Mouse (Mus musculus): ENCODE data around the gene Zfp738.
A peak's percentile ranks its signal among the peaks of the same experiment; 100 is the strongest.
"Not testable (repeated sequence)": the region's sequence is repeated elsewhere in the genome, so short reads cannot be mapped to it uniquely, and the experiment has no call there.

Zfp738 gene

DNA sequence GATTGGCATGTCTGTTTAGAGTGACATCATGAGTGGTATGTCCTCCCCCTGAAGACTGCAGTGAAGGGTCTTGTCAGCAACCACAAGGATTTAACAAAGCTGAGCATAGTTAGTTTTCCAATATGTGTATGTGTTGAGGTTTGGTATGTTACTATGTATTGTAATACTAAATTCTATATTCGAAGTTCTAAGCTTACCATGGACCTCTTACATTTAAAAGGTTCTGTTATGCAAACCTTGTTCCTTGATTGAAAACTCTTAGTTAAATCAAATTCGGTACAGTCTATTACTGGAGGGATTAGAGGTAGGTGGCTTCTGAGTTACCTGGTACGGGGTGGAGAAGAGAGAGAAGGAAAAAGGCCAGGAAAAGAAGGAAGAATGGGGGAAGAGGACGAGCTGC, at the start of gene Zfp738:
Gene Zfp738, minus strand, starts transcription at position 101 of the 400 bp plus-strand sequence.
- DNase-seq: no peak

- DNase-seq: not testable (repeated sequence)
These were observed 47.5 kb upstream of the Zfp738 start for GRCm38 (mm10) chr13:67734391-67734790.

GRCm38 (mm10) chr13:67729441-67729840, 42.6 kb upstream of the Zfp738 start:
- DNase-seq: peak; percentile 43

DNA sequence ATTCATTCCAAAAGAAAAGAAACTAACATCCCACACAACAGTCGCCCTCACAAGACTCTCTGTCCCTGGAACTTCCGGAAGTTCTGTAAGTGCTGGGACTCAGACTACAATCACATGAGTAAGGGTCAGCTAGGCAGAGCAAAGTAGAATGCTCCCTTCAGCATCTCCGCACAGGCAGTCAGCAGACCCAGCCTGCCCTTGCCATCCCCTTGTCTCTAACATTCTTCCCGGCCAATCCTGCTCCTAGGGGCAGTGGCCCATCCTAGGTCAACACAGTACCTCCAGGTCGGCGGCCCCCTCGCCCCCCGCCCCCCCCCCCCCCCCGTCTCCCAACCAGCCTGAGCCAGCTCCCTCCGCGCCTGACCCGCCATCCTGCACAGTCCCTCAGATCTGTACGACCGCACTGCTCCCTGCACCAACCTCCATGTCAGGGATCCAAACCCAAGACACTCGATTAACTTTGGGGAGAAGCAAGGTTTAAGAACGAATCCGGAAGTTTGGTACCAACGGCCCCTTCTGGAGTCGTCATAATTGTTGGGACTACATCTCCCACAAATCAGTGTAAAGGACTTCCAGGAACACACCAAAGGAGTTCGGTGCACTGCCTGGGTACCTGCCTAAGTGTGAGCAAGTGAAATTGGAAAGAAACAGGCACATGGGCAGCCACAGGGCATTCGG, 41.9 kb upstream of the Zfp738 start, which contains the start of gene Zfp65:
Gene Zfp65, minus strand, starts transcription at position 533 of the 678 bp plus-strand sequence.
- DNase-seq: peak; percentile 79

- DNase-seq: no peak
These were observed 41.2 kb upstream of the Zfp738 start for GRCm38 (mm10) chr13:67728106-67728505.

DNA sequence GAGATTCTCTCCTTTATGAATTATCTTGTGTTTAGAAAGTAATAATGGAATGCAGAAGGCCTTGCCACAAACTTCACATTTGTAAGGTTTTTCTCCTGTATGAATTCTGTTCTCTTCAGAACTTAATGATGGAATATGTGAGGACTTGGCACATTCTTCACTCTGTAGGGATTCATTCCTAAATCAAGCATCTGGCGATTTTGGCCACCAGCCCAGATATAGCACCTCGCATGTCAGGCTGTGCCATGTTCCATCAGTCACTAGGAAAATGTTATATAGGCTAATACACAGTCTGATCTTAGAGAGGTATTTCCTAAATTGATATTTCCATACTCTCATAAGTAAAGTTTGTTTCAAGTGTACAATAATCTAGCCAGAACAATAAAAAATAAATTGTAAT, 38.5 kb upstream of the Zfp738 start:
- DNase-seq: not testable (repeated sequence)

GRCm38 (mm10) chr13:67723848-67724479, 37.1 kb upstream of the Zfp738 start:
- peak; percentile 93 for DNase-seq

DNA sequence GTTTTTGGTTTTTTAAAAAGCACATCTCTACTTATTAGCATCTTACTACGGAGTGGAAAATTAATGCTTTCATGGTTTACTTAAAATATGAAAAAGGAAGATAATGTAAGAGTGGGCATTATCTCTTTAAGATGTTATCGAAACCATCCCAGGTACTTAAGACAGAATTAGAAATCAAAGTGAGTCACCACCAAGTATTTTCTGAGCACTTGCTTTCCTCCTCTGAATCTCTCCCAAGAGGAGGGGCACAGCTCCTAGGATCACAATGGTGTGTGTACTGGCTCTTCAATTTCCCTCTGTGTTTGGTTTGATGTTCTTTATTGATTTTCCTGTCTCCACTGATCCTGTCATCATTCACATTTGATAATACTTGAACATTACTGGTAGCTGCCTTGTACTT, 3.0 kb downstream of the Zfp738 start:
- not testable (repeated sequence) for DNase-seq

DNA sequence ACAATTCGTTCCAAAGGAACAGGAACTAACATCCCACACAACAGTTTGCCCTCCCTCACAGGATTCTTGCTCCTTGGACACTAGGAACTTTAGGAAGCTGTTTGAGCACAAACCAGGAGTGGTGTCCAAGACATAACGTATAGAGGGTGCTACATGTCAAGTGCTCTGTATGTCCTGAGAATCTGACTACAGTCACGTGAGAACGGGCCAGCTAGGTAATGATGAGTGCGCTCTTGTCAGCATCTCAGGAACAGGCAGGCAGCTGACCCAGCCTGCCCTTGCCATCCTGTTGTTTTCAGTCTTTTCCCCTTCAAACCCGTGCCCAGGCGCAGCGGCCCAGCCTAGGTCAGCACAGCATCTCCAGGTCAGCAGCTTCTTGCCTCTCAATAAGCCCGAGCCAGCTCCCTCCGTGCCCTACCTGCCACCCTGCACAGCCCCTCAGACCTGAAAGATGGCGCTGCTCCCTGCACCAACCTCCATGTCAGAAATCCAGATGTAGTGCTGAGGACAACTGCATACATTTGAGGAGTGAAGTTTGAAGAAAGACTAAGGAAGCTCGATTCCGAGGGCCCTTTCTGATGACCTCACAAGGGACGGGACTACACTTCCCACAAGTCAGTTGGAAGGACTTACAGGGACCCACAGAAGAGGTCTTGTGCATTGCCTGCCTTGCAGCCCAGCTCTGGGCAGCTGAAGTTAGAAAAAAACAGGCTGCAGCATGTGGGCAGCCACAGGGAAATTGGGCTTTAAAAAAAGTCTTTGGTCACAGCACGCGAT, 3.7 kb downstream of the Zfp738 start:
- peak; percentile 91 for DNase-seq

DNA sequence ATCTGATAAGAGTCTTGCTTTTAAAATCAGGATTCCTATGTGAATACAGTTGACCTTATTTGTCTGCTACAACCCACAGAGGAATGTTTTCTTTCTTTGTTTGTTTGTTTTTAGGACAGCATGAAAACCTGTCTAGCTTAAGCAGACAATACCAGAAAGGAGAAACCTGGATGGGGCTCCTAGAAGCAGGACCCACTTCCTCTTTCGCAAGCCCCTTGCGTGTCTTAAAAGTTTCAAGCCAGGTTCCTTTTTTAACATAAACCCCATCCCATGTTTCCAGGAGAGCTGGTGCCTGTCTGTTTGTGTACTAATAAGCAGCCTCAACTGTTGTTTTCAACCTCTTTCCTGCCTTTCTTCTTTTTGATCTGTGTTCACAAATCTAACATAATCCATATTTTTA, 12.0 kb downstream of the Zfp738 start:
- DNase-seq: no peak

- DNase-seq: no peak
These were observed 34.4 kb downstream of the Zfp738 start for GRCm38 (mm10) chr13:67652496-67652895.

DNA sequence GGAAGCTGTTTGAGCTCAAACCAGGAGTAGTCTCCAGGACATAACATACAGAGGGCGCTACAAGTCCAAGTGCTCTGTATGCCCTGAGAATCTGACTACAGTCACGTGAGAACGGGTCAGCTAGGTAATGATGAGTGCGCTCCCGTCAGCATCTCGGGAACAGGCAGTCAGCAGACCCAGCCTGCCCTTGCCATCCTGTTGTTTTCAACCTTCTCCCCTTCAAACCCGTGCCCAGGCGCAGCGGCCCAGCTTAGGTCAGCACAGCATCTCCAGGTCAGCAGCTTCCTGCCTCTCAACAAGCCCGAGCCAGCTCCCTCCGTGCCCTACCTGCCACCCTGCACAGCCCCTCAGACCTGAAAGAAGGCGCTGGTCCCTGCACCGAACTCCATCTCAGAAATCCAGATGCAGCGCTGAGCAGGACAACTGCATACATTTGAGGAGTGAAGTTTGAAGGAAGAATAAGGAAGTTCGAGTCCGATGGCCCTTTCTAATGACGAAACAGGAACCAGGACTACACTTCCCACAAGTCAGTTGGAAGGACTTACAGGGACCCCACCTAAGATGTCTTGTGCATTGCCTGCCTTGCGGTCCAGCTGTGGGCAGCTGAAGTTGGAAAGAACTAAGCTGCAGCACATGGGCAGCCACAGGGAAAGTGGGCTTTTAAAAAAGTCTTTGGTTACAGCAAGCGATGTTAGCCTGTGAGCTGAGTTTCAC, 49.4 kb downstream of the Zfp738 start, which contains the start of the genes Gm49345 and Zfp729a:
Gene Gm49345, minus strand, starts transcription at position 476 of the 714 bp plus-strand sequence.
Gene Zfp729a, minus strand, starts transcription at position 498 of the 714 bp plus-strand sequence.
- peak; percentile 91 for DNase-seq

DNA sequence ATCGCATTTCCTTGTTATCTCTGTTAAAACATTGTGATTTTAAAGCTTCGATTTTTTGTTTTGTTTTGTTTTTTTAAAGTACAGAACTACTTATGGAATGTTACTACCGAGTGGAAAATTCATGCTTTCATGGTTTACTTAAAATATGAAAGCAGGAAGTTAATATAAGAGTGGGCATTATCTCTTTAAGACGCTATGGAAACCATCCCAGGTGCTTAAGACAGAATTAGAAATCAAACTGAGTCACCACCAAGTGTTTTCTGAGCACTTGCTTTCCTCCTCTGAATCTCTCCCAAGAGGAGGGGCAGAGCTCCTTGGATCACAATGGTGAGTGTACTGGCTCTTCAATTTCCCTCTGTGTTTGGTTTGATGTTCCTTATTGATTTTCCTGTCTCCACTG, 76.8 kb downstream of the Zfp738 start:
- DNase-seq: no peak

DNA sequence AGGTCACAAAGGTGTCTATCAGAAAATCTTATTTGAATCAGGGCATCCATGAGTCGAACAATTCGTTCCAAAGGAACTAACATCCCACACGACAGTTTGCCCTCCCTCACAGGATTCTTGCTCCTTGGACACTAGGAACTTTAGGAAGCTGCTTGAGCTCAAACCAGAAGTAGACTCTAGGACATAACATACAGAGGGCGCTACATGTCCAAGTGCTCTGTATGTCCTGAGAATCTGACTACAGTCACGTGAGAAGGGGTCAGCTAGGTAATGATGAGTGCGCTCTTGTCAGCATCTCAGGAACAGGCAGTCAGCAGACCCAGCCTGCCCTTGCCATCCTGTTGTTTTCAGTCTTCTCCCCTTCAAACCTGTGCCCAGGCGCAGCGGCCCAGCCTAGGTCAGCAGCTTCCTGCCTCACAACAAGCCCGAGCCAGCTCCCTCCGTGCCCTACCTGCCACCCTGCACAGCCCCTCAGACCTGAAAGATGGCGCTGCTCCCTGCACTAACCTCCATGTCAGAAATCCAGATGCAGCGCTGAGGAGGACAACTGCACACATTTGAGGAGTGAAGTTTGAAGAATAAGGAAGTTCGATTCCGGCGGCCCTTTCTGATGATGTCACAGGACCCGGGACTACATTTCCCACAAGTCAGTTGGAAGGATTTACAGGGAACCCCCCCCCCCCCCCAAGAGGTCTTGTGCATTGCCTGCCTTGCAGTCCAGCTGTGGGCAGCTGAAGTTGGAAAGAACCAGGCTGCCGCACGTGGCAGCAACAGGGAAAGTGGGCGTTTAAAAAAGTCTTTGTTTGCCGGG, 77.6 kb downstream of the Zfp738 start, which contains the start of gene Zfp729b:
Gene Zfp729b, minus strand, starts transcription at position 642 of the 811 bp plus-strand sequence.
- DNase-seq: peak; percentile 87

All from embryo, embryonic 11 days (tissue).